Mouse (Mus musculus) liver, postnatal 0 days (tissue): Measurements from ENCODE around the gene Ptpro.

Experiments
- CTCF ChIP-seq: sonication (generic); IDR thresholded peaks from 2 replicates; pipeline ENCODE4 v1.5.1; 2016; ENCODE audit warnings: antibody characterized with exemption, low read depth
- EP300 ChIP-seq: IDR thresholded peaks from 2 replicates; pipeline ENCODE4 v1.6.1; 2016; ENCODE audit warnings: antibody characterized with exemption, low read depth, mild to moderate bottlenecking

DNA sequence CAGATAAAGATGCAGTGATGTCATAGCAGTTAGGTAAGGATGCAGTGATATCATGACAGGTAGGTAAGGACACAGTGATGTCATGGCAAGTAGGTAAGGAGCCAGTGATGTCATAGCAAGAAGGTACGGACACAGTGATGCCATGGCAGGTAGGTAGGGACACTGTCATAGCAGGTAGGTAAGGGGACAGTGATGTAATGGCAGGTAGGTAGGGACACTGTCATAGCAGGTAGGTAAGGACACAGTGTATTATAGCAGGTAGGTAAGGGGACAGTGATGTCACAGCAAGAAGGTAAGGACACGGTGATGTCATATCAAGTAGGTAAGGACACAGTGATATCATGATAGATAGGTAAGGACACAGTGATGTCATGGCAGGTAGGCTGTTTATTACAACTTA lies 244.4 kb downstream of the Ptpro start:
- TF ChIP-seq EP300 (no peak), CTCF (no peak)
